Mouse (Mus musculus) testis, adult 2 months (tissue): ENCODE data around the gene Klf12.

ENCODE experiments used
- CTCF ChIP-seq: fragments of 200-500 bp; IDR thresholded peaks from 2 replicates; pipeline ENCODE4 v1.5.1; 2012; ENCODE audit warnings: low read depth, mild to moderate bottlenecking, inconsistent platforms, low read length, moderate library complexity; ENCODE audit not compliant: control insufficient read depth, insufficient read depth, insufficient replicate concordance
- POLR2A ChIP-seq: fragments of 200-500 bp; IDR thresholded peaks from 2 replicates; pipeline ENCODE4 v1.6.1; 2012; ENCODE audit warnings: low read depth, mild to moderate bottlenecking, inconsistent platforms, low read length, moderate library complexity; ENCODE audit not compliant: control insufficient read depth

DNA sequence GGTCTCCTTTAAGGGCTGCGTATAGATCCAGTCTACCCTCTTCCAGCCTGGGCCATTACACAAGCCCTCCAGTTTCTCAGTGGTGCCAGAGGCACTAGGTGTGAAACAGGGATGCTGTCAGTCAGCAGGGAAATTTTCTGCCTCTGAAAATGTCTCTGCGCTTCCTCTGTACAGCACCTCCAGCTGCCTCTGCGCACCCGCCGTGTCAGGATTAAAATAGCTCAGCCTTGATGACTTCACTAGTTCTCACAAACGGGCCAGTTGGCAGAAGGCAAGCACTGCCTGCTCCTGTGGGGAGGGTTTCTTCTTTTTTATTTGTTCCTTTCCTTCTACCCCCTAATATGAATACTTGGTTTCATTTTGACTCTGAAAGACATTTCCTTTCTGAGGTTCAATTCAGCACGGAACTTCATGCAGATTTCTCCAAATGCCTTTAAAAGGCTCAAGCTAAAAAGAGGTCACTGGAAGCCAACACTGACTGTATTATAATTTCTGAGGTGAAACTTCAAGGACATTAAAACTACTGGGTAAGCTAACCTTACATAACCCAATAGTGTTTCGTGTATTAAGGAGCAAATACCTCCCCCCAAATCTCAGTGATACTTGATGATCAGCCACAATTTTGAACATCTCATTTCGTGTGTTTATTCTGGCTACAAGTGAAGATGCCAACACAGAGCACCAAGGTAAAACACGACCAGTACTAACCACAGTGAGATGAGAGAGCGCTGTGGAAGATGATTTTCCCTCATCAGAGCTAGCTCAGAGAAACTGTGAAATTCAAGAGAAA lies 73.2 kb downstream of the Klf12 start:
- TF ChIP-seq CTCF (no peak), POLR2A (no peak)
